Mouse (Mus musculus) gastrocnemius, postnatal 4 days (tissue): Measurements from ENCODE around the gene Lysmd3. TPM values are rescaled to one million over a fixed set of nuclear protein-coding genes. Genes with fewer than 3 reads are reported as not detected.
A peak's percentile ranks its signal among the peaks of the same experiment; 100 is the strongest.

Source experiments
- DNase-seq, 2 experiments: peaks; one replicate each; pipeline ENCODE4 v3.0.0; 2021 to 2022; ENCODE audit warnings: low spot score in 2 of 2, mixed read lengths in 2 of 2
- total RNA-seq, 2 experiments: library from RNA; stranded (reverse); gene quantifications; 2 replicates each; pipeline ENCODE4 v1.2.3; 2021

Lysmd3 gene
- total RNA-seq, 2 experiments from 2014 or later = 17.6 to 17.9 TPM

DNA sequence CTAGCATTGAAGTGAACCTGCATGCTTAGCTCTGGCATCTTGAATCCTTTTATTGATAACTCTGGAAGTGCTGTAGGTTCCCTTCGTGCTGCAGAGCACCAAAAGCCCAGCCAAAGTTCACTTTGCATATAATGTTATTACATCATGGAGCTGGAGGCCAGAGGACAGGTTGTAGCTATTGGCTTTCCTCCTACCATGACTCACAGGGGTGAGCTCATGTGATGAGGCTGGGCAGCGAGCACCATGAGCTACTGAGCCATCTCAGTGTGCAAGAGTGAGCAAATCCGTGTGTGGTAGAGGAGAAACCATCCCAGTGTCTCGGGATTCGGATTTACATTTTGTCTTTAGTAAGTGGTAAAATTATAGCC lies 6.9 kb downstream of the Lysmd3 start:
- DNase-seq = no peak

DNA sequence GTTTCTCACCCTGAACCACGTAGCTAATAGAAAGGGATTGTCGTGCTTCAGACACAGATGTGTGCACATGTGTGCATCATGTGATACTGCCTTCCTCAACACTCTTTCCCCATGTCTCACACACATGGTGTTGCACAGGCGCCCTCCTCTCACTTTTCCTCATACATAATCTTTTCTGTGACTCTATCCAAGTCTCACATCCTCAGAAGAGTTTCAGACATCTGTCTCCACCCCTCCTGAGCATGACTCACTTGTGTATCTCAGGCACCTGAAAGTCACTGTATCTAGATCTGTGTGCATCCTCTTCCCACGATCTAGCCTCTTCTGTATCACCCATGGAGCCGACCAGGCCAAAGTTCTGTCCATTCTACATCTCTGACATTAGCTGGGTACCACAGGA lies 10.2 kb downstream of the Lysmd3 start:
- DNase-seq = no peak

DNA sequence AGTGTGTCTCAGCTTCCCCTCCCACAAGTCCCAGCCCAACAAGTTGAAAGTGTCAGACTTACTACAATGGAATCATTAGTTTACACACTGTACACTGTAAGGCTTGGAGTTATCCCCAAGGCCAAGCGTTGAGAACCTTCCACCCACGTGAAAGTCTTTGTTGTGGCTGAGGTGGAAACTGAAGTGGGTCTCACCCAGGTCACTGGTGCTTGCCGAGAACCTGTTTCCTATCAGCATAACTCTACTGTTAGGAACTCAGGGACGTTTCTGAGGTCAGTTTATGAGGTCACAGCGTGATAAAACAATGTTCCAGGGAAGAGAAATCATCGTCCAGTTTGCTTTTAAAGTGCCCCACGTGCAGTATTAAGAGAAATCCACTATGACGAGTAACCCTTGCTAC lies 17.9 kb downstream of the Lysmd3 start:
- DNase-seq = no peak

DNA sequence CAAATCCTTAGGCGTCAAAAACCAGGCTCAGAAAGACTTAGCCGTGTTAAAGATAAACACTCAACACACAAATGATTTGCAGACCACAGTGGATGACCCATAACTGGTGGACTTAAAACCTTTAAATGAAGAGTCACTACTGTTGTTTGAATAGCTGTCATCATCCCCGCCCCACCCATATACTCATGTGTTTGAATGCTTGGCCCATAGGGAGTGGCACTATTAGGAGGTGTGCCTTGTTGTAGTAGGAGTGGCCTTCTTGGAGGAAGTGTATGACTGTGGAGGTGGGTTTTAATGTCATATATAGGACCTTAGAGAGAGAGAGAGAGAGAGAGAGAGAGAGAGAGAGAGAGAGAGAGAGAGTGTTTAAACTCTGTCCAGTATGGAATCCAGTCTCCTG lies 25.6 kb downstream of the Lysmd3 start:
- no peak for DNase-seq

- no peak for DNase-seq
Observed at GRCm38 (mm10) chr13:81684258-81684657, 26.8 kb downstream of the Lysmd3 start.

DNA sequence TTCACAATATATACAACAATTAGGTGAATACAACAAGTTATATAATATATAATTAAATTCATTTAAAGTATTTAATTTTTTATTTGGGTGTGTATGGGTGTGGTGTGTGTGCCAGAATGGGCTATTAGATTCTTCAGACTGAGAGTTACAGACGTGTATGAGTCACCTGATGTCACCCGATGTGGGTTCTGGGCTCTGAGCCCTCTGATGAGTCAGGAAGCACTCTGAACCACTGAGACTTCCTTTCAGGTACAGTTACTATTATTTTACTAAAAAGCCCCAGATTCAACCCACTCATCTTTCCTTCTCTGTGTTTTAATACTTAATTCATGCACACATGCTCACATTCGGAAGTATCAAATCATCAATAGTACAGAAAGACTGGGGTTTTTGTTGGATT lies 27.4 kb downstream of the Lysmd3 start:
- DNase-seq = no peak

DNA sequence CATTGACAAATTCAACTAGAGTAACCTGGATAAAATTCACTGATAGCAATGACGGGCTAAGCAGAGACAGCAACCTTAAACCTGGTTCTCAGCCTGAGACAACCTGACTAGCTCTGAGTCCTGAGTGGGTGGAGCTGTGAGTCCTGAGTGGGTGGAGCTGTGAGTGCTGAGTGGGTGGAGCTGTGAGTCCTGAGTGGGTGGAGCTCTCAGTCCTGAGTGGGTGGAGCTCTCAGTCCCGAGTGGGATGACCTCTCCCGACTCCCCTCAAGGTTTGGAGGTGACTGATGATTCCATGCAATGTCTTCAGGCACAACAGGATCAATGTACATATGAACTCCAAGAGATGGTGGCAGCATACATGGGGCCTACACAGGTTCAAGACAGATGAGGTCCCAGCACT lies 32.1 kb downstream of the Lysmd3 start:
- DNase-seq = no peak

GRCm38 (mm10) chr13:81690477-81690876 lies 33.0 kb downstream of the Lysmd3 start:
- DNase-seq = no peak

DNA sequence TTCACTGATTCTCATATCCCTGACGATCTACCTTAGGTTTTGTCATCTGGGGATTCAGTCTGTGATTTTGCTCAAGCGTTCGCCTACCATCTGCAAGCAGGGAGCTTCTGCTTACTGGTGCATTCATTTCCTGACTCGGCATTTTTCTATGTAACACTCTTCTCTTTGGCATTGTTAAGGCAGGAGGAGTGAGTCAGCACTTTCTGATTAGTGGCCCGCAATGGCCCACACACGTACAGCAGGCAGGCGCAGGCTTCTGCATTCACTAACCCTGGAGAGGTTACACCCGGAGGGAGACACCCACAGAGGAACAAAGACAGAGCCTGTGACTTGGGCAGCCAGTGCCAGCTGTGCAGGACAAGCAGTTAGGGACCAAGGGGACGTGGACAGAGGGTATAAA lies 34.1 kb downstream of the Lysmd3 start:
- DNase-seq = no peak

GRCm38 (mm10) chr13:81694446-81694845 lies 37.0 kb downstream of the Lysmd3 start:
- DNase-seq = no peak

GRCm38 (mm10) chr13:81703148-81703547 lies 45.7 kb downstream of the Lysmd3 start:
- no peak for DNase-seq

- DNase-seq = no peak
Observed at GRCm38 (mm10) chr13:81703621-81704020, 46.2 kb downstream of the Lysmd3 start.

GRCm38 (mm10) chr13:81706311-81706710 lies 48.8 kb downstream of the Lysmd3 start:
- no peak for DNase-seq

- no peak for DNase-seq
Observed at GRCm38 (mm10) chr13:81709805-81710204, 52.3 kb downstream of the Lysmd3 start.

DNA sequence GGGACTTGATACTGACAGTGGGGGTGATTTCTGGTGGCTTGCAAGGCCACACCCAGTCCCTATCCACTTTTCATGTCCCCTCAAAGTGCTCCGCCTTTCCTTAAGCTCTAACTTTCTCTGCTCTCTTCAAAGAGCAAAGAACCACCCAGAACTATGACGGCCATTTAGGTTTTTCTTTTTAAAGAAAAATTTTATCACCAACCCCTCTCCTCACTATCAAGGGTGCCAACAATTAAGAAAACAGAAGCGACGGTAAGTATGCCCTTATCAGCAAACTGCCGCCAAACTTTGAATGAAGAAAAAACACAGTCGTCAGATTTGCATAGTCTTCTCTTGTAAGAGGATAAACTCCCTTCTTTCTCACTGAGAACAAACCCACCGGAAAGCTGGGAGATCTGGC lies 52.8 kb downstream of the Lysmd3 start:
- DNase-seq = no peak

DNA sequence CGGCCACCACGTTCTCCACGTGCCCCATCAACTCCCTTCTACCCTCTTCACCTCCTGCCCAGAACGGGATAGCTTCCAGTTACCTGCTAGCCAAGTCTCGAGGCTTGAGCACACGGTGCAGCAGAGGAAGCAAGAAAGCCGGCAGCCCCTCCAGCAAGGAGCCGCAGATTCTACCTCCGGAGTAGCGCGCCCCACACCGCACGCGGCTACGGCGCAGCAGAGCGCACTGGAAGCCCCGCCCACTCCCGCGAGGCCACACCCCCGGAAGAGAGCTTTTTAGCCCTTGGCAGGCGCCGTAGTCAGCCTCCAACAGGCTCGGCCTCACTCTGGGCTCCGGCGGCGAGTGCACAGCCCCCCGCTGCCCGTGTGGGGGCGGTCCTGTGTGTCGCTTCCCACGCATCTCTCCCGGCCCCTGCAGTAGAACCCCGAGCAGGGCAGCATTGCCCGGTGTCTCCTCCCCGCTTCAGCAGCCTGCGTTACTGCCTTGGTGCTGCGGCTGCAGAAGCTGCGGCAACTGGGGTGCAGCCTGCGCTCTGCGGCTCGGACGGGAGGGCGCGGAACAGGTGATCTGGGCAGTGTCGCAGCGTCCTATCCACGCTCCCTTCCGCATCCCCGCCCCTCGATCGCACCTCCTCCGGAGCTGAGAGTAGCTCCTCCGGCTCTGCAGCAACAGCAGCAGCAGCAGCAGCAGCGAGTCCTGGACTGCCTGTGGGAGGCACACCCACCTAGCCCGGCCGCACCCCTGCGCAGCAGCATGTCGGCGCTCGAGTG lies 53.5 kb downstream of the Lysmd3 start, which contains the start of the genes Polr3g and Mblac2:
Gene Polr3g, minus strand, starts transcription at position 239 of the 771 bp plus-strand sequence.
Gene Mblac2, plus strand, starts transcription at position 567 of the 771 bp plus-strand sequence.
- peak; percentile 88 to 96 for DNase-seq

GRCm38 (mm10) chr13:81711546-81712371 lies 54.3 kb downstream of the Lysmd3 start:
- DNase-seq = peak; percentile 16 to 37

GRCm38 (mm10) chr13:81713896-81714295 lies 56.4 kb downstream of the Lysmd3 start:
- DNase-seq = no peak
